In genomic region chr9:64952055-64952454, GRCm38 (mm10) we compare ENCODE assay signal across 29 mouse cellular contexts. TPM values are rescaled to one million over a fixed set of nuclear protein-coding genes. Genes with fewer than 3 reads are reported as not detected.
DNase-seq lines count a peak whose midpoint lies in the region; ATAC-seq and TF ChIP-seq lines count a peak whose summit lies in the region.
"Had no signal": no experiment of that assay in that cellular context is flagged by ENCODE, and none has a peak within 500 bp of the region (broad histone marks: within the 10 kb centered on the region; RNA-seq: fewer than 3 reads in every experiment).

No protein-coding gene starts in this region.

- WGBS in forebrain, embryonic 16.5 days: 13% methylated on average over 5 of the region's 5 CpGs
- 13% methylated on average over 5 of the region's 5 CpGs for WGBS in forebrain, embryonic 12.5 days
- WGBS in lung, embryonic 15.5 days: 16% methylated on average over 5 of the region's 5 CpGs
- WGBS in midbrain, postnatal 0 days: 10% methylated on average over 5 of the region's 5 CpGs
- WGBS in midbrain, embryonic 14.5 days: 16% methylated on average over 5 of the region's 5 CpGs

- no peak overlapping the region for H3K9ac ChIP-seq in forebrain, embryonic 16.5 days (replicated peaks; ENCODE audit: low read depth, low read length)
- no peak overlapping the region for H3K9ac ChIP-seq in forebrain, embryonic 12.5 days
- H3K9ac ChIP-seq in lung, embryonic 15.5 days: no peak overlapping the region
- H3K9ac ChIP-seq in midbrain, postnatal 0 days (replicated peaks; ENCODE audit: low read length, poor library complexity, severe bottlenecking): no peak overlapping the region
- no peak overlapping the region for H3K9ac ChIP-seq in midbrain, embryonic 14.5 days (replicated peaks; ENCODE audit: low read length)
- H3K9ac ChIP-seq: forebrain, embryonic 15.5 days; heart, embryonic 13.5 days; hindbrain, embryonic 15.5 days; kidney, embryonic 15.5 days; liver, embryonic 15.5 days; midbrain, embryonic 12.5 days; stomach, embryonic 15.5 days had no signal

- no peaks in the 10 kb centered on the region for H3K36me3 ChIP-seq in forebrain, embryonic 16.5 days (ENCODE audit: control insufficient read depth, insufficient read depth)
- H3K36me3 ChIP-seq in forebrain, embryonic 12.5 days (replicated peaks): no peaks in the 10 kb centered on the region
- H3K36me3 ChIP-seq in lung, embryonic 15.5 days: no peaks in the 10 kb centered on the region
- no peaks in the 10 kb centered on the region for H3K36me3 ChIP-seq in midbrain, postnatal 0 days (ENCODE audit: insufficient read depth, low read length)
- no peaks in the 10 kb centered on the region for H3K36me3 ChIP-seq in midbrain, embryonic 14.5 days (ENCODE audit: control insufficient read depth, insufficient read depth, low read length)
- H3K36me3 ChIP-seq: forebrain, embryonic 15.5 days; G1E; heart, embryonic 13.5 days; hindbrain, embryonic 15.5 days; kidney, embryonic 15.5 days; liver, embryonic 15.5 days; midbrain, embryonic 12.5 days; stomach, embryonic 15.5 days had no signal

- H3K27me3 ChIP-seq in forebrain, embryonic 16.5 days (replicated peaks; ENCODE audit: control insufficient read depth, insufficient read depth, low read length): no peaks in the 10 kb centered on the region; the same call in 1 of the 2 replicates
- peaks cover 37% of the 10 kb centered on the region for H3K27me3 ChIP-seq in forebrain, embryonic 12.5 days
- peaks cover 5% of the 10 kb centered on the region for H3K27me3 ChIP-seq in lung, embryonic 15.5 days
- H3K27me3 ChIP-seq in midbrain, postnatal 0 days (ENCODE audit: insufficient read depth, low read length): no peaks in the 10 kb centered on the region
- peaks cover 2% of the 10 kb centered on the region; the same call in 1 of the 2 replicates for H3K27me3 ChIP-seq in midbrain, embryonic 14.5 days (ENCODE audit: control insufficient read depth, insufficient read depth, low read length)

- H3K4me3 ChIP-seq in forebrain, embryonic 16.5 days (replicated peaks; ENCODE audit: low read length): no peak overlapping the region
- H3K4me3 ChIP-seq in forebrain, embryonic 12.5 days (replicated peaks): no peak overlapping the region
- H3K4me3 ChIP-seq in lung, embryonic 15.5 days: no peak overlapping the region
- H3K4me3 ChIP-seq in midbrain, postnatal 0 days (ENCODE audit: low read depth, low read length): no peak overlapping the region
- no peak overlapping the region for H3K4me3 ChIP-seq in midbrain, embryonic 14.5 days (replicated peaks; ENCODE audit: low read depth, low read length)
- H3K4me3 ChIP-seq: forebrain, embryonic 15.5 days; heart, adult 2 months; heart, embryonic 13.5 days; hindbrain, embryonic 15.5 days; kidney, embryonic 15.5 days; liver, embryonic 15.5 days; midbrain, embryonic 12.5 days; stomach, embryonic 15.5 days had no signal

- no peak overlapping the region for H3K27ac ChIP-seq in forebrain, embryonic 16.5 days (ENCODE audit: low read length)
- H3K27ac ChIP-seq in forebrain, embryonic 12.5 days: no peak overlapping the region
- H3K27ac ChIP-seq in lung, embryonic 15.5 days: no peak overlapping the region
- H3K27ac ChIP-seq in midbrain, postnatal 0 days (ENCODE audit: low read depth, low read length): no peak overlapping the region
- H3K27ac ChIP-seq in midbrain, embryonic 14.5 days (replicated peaks; ENCODE audit: low read depth, low read length): no peak overlapping the region
- H3K27ac ChIP-seq: forebrain, embryonic 15.5 days; heart, adult 2 months; heart, embryonic 13.5 days; hindbrain, embryonic 15.5 days; kidney, embryonic 15.5 days; liver, embryonic 15.5 days; midbrain, embryonic 12.5 days; stomach, embryonic 15.5 days had no signal

- no peak for TF ChIP-seq CTCF in midbrain, postnatal 0 days (IDR thresholded peaks at IDR 0.05)

- DNase-seq in lung, postnatal 4 days: no peak
- no peak for DNase-seq in midbrain, postnatal 0 days (ENCODE audit: low spot score)
- no peak for DNase-seq in midbrain, embryonic 14.5 days
- DNase-seq in cerebellum, postnatal 25 days: no peak
- DNase-seq: adrenal gland, postnatal 25 days; cerebellum, adult 11-12 months; cerebellum, postnatal 10 days; heart, adult 2 months; heart, postnatal 10 days; kidney, adult 18-20 months; kidney, postnatal 25 days; liver; right cerebral cortex, postnatal 25 days had no signal

- H3K4me2 ChIP-seq in forebrain, embryonic 16.5 days (ENCODE audit: low read length): no peak overlapping the region
- H3K4me2 ChIP-seq in forebrain, embryonic 12.5 days: no peak overlapping the region
- peak overlapping the region; percentile 36; the same call in 1 of the 2 replicates for H3K4me2 ChIP-seq in lung, embryonic 15.5 days
- H3K4me2 ChIP-seq in midbrain, postnatal 0 days (ENCODE audit: low read depth, low read length, poor library complexity, severe bottlenecking): 0 out of 2 replicates have a peak overlapping the region, but pooled peaks have one; percentile 9
- H3K4me2 ChIP-seq in midbrain, embryonic 14.5 days (ENCODE audit: low read length): no peak overlapping the region
- H3K4me2 ChIP-seq: forebrain, embryonic 15.5 days; heart, embryonic 13.5 days; hindbrain, embryonic 15.5 days; kidney, embryonic 15.5 days; midbrain, embryonic 12.5 days; stomach, embryonic 15.5 days had no signal

- H3K9me3 ChIP-seq in forebrain, embryonic 16.5 days (ENCODE audit: control insufficient read depth, low read length): no peaks in the 10 kb centered on the region
- 0 out of 2 replicates have a peak, but pooled peaks cover 5% of the 10 kb centered on the region for H3K9me3 ChIP-seq in forebrain, embryonic 12.5 days
- no peaks in the 10 kb centered on the region for H3K9me3 ChIP-seq in lung, embryonic 15.5 days
- H3K9me3 ChIP-seq in midbrain, postnatal 0 days (ENCODE audit: low read length): no peaks in the 10 kb centered on the region
- H3K9me3 ChIP-seq in midbrain, embryonic 14.5 days (ENCODE audit: control insufficient read depth, low read length): no peaks in the 10 kb centered on the region
- H3K9me3 ChIP-seq: forebrain, embryonic 15.5 days; G1E; heart, embryonic 13.5 days; hindbrain, embryonic 15.5 days; kidney, embryonic 15.5 days; liver, embryonic 15.5 days; midbrain, embryonic 12.5 days; stomach, embryonic 15.5 days had no signal

- ATAC-seq in forebrain, embryonic 16.5 days: 0 out of 2 replicates have a peak, but pooled peaks have one; percentile 26
- ATAC-seq in forebrain, embryonic 12.5 days (ENCODE audit: low FRiP score): no peak
- no peak for ATAC-seq in lung, embryonic 15.5 days (ENCODE audit: borderline replicate concordance, extremely low read depth, low FRiP score, low TSS enrichment)
- ATAC-seq in midbrain, postnatal 0 days (ENCODE audit: low FRiP score): peak; percentile 31; the same call in 1 of the 2 replicates
- no peak for ATAC-seq in midbrain, embryonic 14.5 days (ENCODE audit: low FRiP score, low TSS enrichment)
- ATAC-seq: forebrain, embryonic 15.5 days had no signal

- H3K4me1 ChIP-seq in forebrain, embryonic 16.5 days (replicated peaks; ENCODE audit: control insufficient read depth, insufficient read depth, low read length): no peaks in the 10 kb centered on the region
- peaks cover 3% of the 10 kb centered on the region for H3K4me1 ChIP-seq in forebrain, embryonic 12.5 days
- H3K4me1 ChIP-seq in lung, embryonic 15.5 days: peaks cover 6% of the 10 kb centered on the region; the same call in 1 of the 2 replicates
- H3K4me1 ChIP-seq in midbrain, postnatal 0 days (ENCODE audit: insufficient read depth, low read length): 0 out of 2 replicates have a peak, but pooled peaks cover 14% of the 10 kb centered on the region
- 0 out of 2 replicates have a peak, but pooled peaks cover 4% of the 10 kb centered on the region for H3K4me1 ChIP-seq in midbrain, embryonic 14.5 days (ENCODE audit: control insufficient read depth, insufficient read depth, low read length)
- H3K4me1 ChIP-seq: forebrain, embryonic 15.5 days; midbrain, embryonic 12.5 days; stomach, embryonic 15.5 days had no signal

RNA-seq across cellular contexts. Expression of gene Slc24a1, which starts 0.6 kb away (rescaled TPM):
- polyA plus RNA-seq in forebrain, embryonic 16.5 days (2015; fragmentation: Nextera tagmentation; extraction: Ambion mirVana): 0.10 and 0.25 TPM in 2 replicates
- polyA plus RNA-seq in forebrain, embryonic 12.5 days (2016; fragmentation: Nextera tagmentation; extraction: Ambion mirVana): 0.11 TPM in 1 of 2 replicates, not detected in the other
- 0.06 and 0.07 TPM in 2 replicates for polyA plus RNA-seq in lung, embryonic 15.5 days (2015; fragmentation: Nextera tagmentation; extraction: Ambion mirVana)
- not detected in 2 replicates for total RNA-seq in midbrain, postnatal 0 days (2014; rRNA removed)
- 0.16 and 0.19 TPM in 2 replicates for polyA plus RNA-seq in midbrain, postnatal 0 days (2015; fragmentation: Nextera tagmentation; extraction: Ambion mirVana)
- polyA plus RNA-seq in midbrain, embryonic 14.5 days (2014; fragmentation: Nextera tagmentation; extraction: Ambion mirVana): 0.09 TPM in 1 of 2 replicates, not detected in the other
- total RNA-seq: adrenal gland, adult 18-20 months; adrenal gland, postnatal 25 days; gastrocnemius, adult 8-10 months; hematopoietic stem cell, adult 5-6 weeks; megakaryocyte progenitor cell, adult 5-6 weeks had no signal
- polyA plus RNA-seq: G1E; midbrain, embryonic 12.5 days; neural tube, embryonic 11.5 days had no signal

RNA-seq across cellular contexts. Expression of gene Ints14, which starts 8.7 kb away (rescaled TPM):
- 43.2 and 48.1 TPM in 2 replicates for polyA plus RNA-seq in forebrain, embryonic 16.5 days (2015; fragmentation: Nextera tagmentation; extraction: Ambion mirVana)
- 60.9 and 62.8 TPM in 2 replicates for polyA plus RNA-seq in forebrain, embryonic 12.5 days (2016; fragmentation: Nextera tagmentation; extraction: Ambion mirVana)
- polyA plus RNA-seq in lung, embryonic 15.5 days (2015; fragmentation: Nextera tagmentation; extraction: Ambion mirVana): 53.8 and 57.0 TPM in 2 replicates
- 29.5 and 29.7 TPM in 2 replicates for total RNA-seq in midbrain, postnatal 0 days (2014; rRNA removed)
- 28.4 and 30.1 TPM in 2 replicates for polyA plus RNA-seq in midbrain, postnatal 0 days (2015; fragmentation: Nextera tagmentation; extraction: Ambion mirVana)
- 26.8 and 47.1 TPM in 2 replicates for polyA plus RNA-seq in midbrain, embryonic 14.5 days (2014; fragmentation: Nextera tagmentation; extraction: Ambion mirVana)

Comparison
In these comparisons a context has a peak if more than half of its experiments do, and no peak if none do; other contexts are left out.
1. ATAC-seq: peak in forebrain, embryonic 16.5 days (single experiment) and midbrain, postnatal 0 days (single experiment); none in forebrain, embryonic 12.5 days (single experiment), lung, embryonic 15.5 days (single experiment) and midbrain, embryonic 14.5 days (single experiment).
2. H3K4me2 ChIP-seq: peak in lung, embryonic 15.5 days (single experiment) and midbrain, postnatal 0 days (single experiment); none in forebrain, embryonic 16.5 days (single experiment), forebrain, embryonic 12.5 days (single experiment) and midbrain, embryonic 14.5 days (single experiment).